12 mouse cellular contexts compared by ENCODE assay signal in the genomic region with DNA sequence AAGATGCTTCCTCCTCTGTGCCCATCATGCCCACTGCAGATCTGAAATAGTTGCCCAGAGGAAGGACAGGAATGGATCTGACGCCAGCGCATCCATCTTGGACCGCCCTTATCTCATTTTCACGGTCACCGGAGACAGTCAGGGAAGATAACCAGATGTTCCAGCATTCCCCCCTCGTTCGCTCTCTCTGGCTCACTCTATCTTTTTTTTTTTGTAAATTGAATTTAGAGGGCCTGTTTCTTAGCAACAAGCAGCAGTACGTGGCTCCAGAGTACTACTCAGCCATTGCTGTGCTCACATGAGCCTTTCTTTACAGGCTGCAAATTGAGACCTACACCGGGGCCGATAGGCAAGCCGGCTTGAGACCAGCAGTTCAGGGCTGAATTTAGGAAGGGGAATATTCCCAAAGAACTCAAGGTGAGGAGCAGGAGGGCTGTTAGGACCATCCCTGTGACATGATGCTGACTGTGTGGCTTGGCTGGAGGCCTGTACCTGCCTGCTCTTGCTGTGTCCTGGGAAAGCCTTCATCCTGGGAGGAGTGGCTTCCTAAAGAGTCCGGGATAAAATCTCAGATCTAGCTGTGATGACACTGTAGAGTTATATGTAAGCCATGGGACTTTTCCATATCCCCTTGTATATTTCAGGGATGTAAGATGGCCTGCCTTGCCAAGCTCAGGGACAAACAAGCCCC.
A peak's percentile ranks its signal among the peaks of the same experiment; 100 is the strongest.
DNase-seq lines count a peak whose midpoint lies in the region; ATAC-seq and TF ChIP-seq lines count a peak whose summit lies in the region.
"Had no signal": no experiment of that assay in that cellular context is flagged by ENCODE, and none has a peak within 500 bp of the region (broad histone marks: within the 10 kb centered on the region; RNA-seq: fewer than 3 reads in every experiment).

No protein-coding gene starts in this region.

- no peak overlapping the region for H3K4me2 ChIP-seq in intestine, embryonic 14.5 days (ENCODE audit: low read length)
- H3K4me2 ChIP-seq in intestine, postnatal 0 days (replicated peaks; ENCODE audit: low read depth): no peak overlapping the region
- H3K4me2 ChIP-seq in hindbrain, embryonic 13.5 days: peak overlapping the region; percentile 18; the same call in 1 of the 2 replicates
- no peak overlapping the region for H3K4me2 ChIP-seq in midbrain, postnatal 0 days (ENCODE audit: low read depth, low read length, poor library complexity, severe bottlenecking)

- no peak for DNase-seq in intestine, embryonic 14.5 days (ENCODE audit: low spot score)
- DNase-seq in adrenal gland, postnatal 10 days: peak; percentile 68
- DNase-seq in midbrain, postnatal 0 days (ENCODE audit: low spot score): peak; percentile 69
- no peak for DNase-seq in lung, adult 2 months
- DNase-seq in cerebellum, adult 11 months: no peak
- DNase-seq in kidney, postnatal 36 days: no peak
- DNase-seq: cerebellum, postnatal 36 days; gastrocnemius, postnatal 25 days; kidney, adult 18-20 months had no signal

- ATAC-seq in intestine, embryonic 14.5 days (replicated peaks; ENCODE audit: low FRiP score, low TSS enrichment, low read depth): no peak
- no peak for ATAC-seq in intestine, postnatal 0 days
- ATAC-seq in hindbrain, embryonic 13.5 days (ENCODE audit: low FRiP score): peak; percentile 78
- ATAC-seq in midbrain, postnatal 0 days (ENCODE audit: low FRiP score): peak; percentile 54

- H3K27me3 ChIP-seq in intestine, embryonic 14.5 days (replicated peaks; ENCODE audit: control insufficient read depth, insufficient read depth, low read length): no peaks in the 10 kb centered on the region
- H3K27me3 ChIP-seq in intestine, postnatal 0 days (replicated peaks; ENCODE audit: control insufficient read depth, insufficient read depth, low read length): no peaks in the 10 kb centered on the region
- no peaks in the 10 kb centered on the region for H3K27me3 ChIP-seq in hindbrain, embryonic 13.5 days
- H3K27me3 ChIP-seq in midbrain, postnatal 0 days (ENCODE audit: insufficient read depth, low read length): no peaks in the 10 kb centered on the region

- H3K9ac ChIP-seq in intestine, embryonic 14.5 days (ENCODE audit: low read length): no peak overlapping the region
- H3K9ac ChIP-seq in intestine, postnatal 0 days (ENCODE audit: low read depth, low read length): no peak overlapping the region
- peak overlapping the region; percentile 29; the same call in 1 of the 2 replicates for H3K9ac ChIP-seq in hindbrain, embryonic 13.5 days
- H3K9ac ChIP-seq in midbrain, postnatal 0 days (replicated peaks; ENCODE audit: low read length, poor library complexity, severe bottlenecking): no peak overlapping the region; the same call in 1 of the 2 replicates
- H3K9ac ChIP-seq: liver, embryonic 14.5 days had no signal

- TF ChIP-seq CTCF in intestine, postnatal 0 days (IDR thresholded peaks at IDR 0.05; ENCODE audit: low read depth): no peak
- TF ChIP-seq CTCF in midbrain, postnatal 0 days (IDR thresholded peaks at IDR 0.05): no peak
- no peak for TF ChIP-seq CTCF in lung, adult 2 months (IDR thresholded peaks at IDR 0.05; ENCODE audit: insufficient read depth, low read length)

- H3K9me3 ChIP-seq in intestine, embryonic 14.5 days (ENCODE audit: control insufficient read depth, low read length): no peaks in the 10 kb centered on the region
- no peaks in the 10 kb centered on the region for H3K9me3 ChIP-seq in intestine, postnatal 0 days (ENCODE audit: control insufficient read depth)
- H3K9me3 ChIP-seq in hindbrain, embryonic 13.5 days: no peaks in the 10 kb centered on the region
- no peaks in the 10 kb centered on the region for H3K9me3 ChIP-seq in midbrain, postnatal 0 days (ENCODE audit: low read length)

- H3K4me3 ChIP-seq in intestine, embryonic 14.5 days (ENCODE audit: low read depth, low read length): no peak overlapping the region
- H3K4me3 ChIP-seq in intestine, postnatal 0 days (ENCODE audit: low read depth, low read length): no peak overlapping the region
- no peak overlapping the region for H3K4me3 ChIP-seq in hindbrain, embryonic 13.5 days
- H3K4me3 ChIP-seq in midbrain, postnatal 0 days (ENCODE audit: low read depth, low read length): no peak overlapping the region
- H3K4me3 ChIP-seq in lung, adult 2 months (replicated peaks; ENCODE audit: extremely low read depth, low read depth, low read length): no peak overlapping the region

- peak overlapping the region; percentile 39 for H3K27ac ChIP-seq in intestine, embryonic 14.5 days (ENCODE audit: low read depth)
- no peak overlapping the region for H3K27ac ChIP-seq in intestine, postnatal 0 days (ENCODE audit: low read depth, low read length)
- peak overlapping the region; percentile 95 for H3K27ac ChIP-seq in hindbrain, embryonic 13.5 days
- H3K27ac ChIP-seq in midbrain, postnatal 0 days (ENCODE audit: low read depth, low read length): peak overlapping the region; percentile 88
- H3K27ac ChIP-seq: liver, embryonic 14.5 days had no signal

- H3K36me3 ChIP-seq in intestine, embryonic 14.5 days (ENCODE audit: control insufficient read depth, insufficient read depth, low read length): no peaks in the 10 kb centered on the region
- no peaks in the 10 kb centered on the region for H3K36me3 ChIP-seq in intestine, postnatal 0 days (ENCODE audit: control insufficient read depth, insufficient read depth)
- H3K36me3 ChIP-seq in hindbrain, embryonic 13.5 days: no peaks in the 10 kb centered on the region
- no peaks in the 10 kb centered on the region for H3K36me3 ChIP-seq in midbrain, postnatal 0 days (ENCODE audit: insufficient read depth, low read length)

- 68% methylated on average over 12 of the region's 12 CpGs for WGBS in intestine, embryonic 14.5 days
- 75% methylated on average over 12 of the region's 12 CpGs for WGBS in intestine, postnatal 0 days
- WGBS in hindbrain, embryonic 13.5 days: 49% methylated on average over 12 of the region's 12 CpGs
- WGBS in midbrain, postnatal 0 days: 30% methylated on average over 12 of the region's 12 CpGs
- WGBS in lung, adult 2 months: 68% methylated on average over 12 of the region's 12 CpGs

- no peak for TF ChIP-seq POLR2A in lung, adult 2 months (IDR thresholded peaks at IDR 0.05; ENCODE audit: borderline replicate concordance, extremely low read depth, low read depth, low read length)

- H3K4me1 ChIP-seq in intestine, embryonic 14.5 days (replicated peaks; ENCODE audit: control insufficient read depth, insufficient read depth, low read length): no peaks in the 10 kb centered on the region
- H3K4me1 ChIP-seq in intestine, postnatal 0 days (replicated peaks; ENCODE audit: control insufficient read depth, insufficient read depth, low read length): no peaks in the 10 kb centered on the region
- peaks cover 24% of the 10 kb centered on the region for H3K4me1 ChIP-seq in hindbrain, embryonic 13.5 days (replicated peaks)
- peaks cover 10% of the 10 kb centered on the region; the same call in 1 of the 2 replicates for H3K4me1 ChIP-seq in midbrain, postnatal 0 days (ENCODE audit: insufficient read depth, low read length)
- no peaks in the 10 kb centered on the region for H3K4me1 ChIP-seq in lung, adult 2 months (ENCODE audit: control insufficient read depth, insufficient read depth, low read length)

Comparison
In these comparisons a context has a peak if more than half of its experiments do, and no peak if none do; other contexts are left out.
1. ATAC-seq: peak in hindbrain, embryonic 13.5 days (single experiment) and midbrain, postnatal 0 days (single experiment); none in intestine, embryonic 14.5 days (single experiment) and intestine, postnatal 0 days (single experiment).
2. DNase-seq: peak in adrenal gland, postnatal 10 days (single experiment) and midbrain, postnatal 0 days (single experiment); none in intestine, embryonic 14.5 days (single experiment), lung, adult 2 months (single experiment), cerebellum, adult 11 months (single experiment) and kidney, postnatal 36 days (0 of 2).